Mouse (Mus musculus): ENCODE measurements around the gene Pcgf2.
A peak's percentile ranks its signal among the peaks of the same experiment; 100 is the strongest.
"Not testable (repeated sequence)": the region's sequence is repeated elsewhere in the genome, so short reads cannot be mapped to it uniquely, and the experiment has no call there.

Gene Pcgf2

GRCm38 (mm10) chr11:97717369-97718280, 17.3 kb upstream of the Pcgf2 start:
- no peak for DNase-seq (ENCODE audit: low read depth, low spot score)

GRCm38 (mm10) chr11:97716021-97716420, 15.7 kb upstream of the Pcgf2 start:
- no peak for DNase-seq (ENCODE audit: low read depth, low spot score)

GRCm38 (mm10) chr11:97714784-97715760, 14.8 kb upstream of the Pcgf2 start:
- peak; percentile 65 for DNase-seq (ENCODE audit: low read depth, low spot score)

- DNase-seq (ENCODE audit: low read depth, low spot score), result no peak
These were observed 14.1 kb upstream of the Pcgf2 start for GRCm38 (mm10) chr11:97714356-97714755.

- DNase-seq (ENCODE audit: low read depth, low spot score), result no peak
These were observed 13.6 kb upstream of the Pcgf2 start for GRCm38 (mm10) chr11:97713896-97714295.

GRCm38 (mm10) chr11:97712286-97712685, 12.0 kb upstream of the Pcgf2 start:
- no peak for DNase-seq (ENCODE audit: low read depth, low spot score)

- DNase-seq (ENCODE audit: low read depth, low spot score), result no peak
These were observed 11.1 kb upstream of the Pcgf2 start for GRCm38 (mm10) chr11:97711200-97711900.

- DNase-seq (ENCODE audit: low read depth, low spot score), result not testable (repeated sequence)
These were observed 9.8 kb upstream of the Pcgf2 start for GRCm38 (mm10) chr11:97710067-97710466.

GRCm38 (mm10) chr11:97703039-97703826, 2.9 kb upstream of the Pcgf2 start, which contains the start of gene Psmb3:
TSS of gene Psmb3 (plus strand) at chr11:97703399.
- peak; percentile 100 for DNase-seq (ENCODE audit: low read depth, low spot score)

GRCm38 (mm10) chr11:97702393-97702745, 2.1 kb upstream of the Pcgf2 start:
- DNase-seq (ENCODE audit: low read depth, low spot score), result peak; percentile 80

- DNase-seq (ENCODE audit: low read depth, low spot score), result no peak
These were observed 1.5 kb upstream of the Pcgf2 start for GRCm38 (mm10) chr11:97701581-97702392.

GRCm38 (mm10) chr11:97700746-97701580, 666 bp upstream of the Pcgf2 start:
- no peak for DNase-seq (ENCODE audit: low read depth, low spot score)

- DNase-seq (ENCODE audit: low read depth, low spot score), result peak; percentile 82
These were observed 683 bp downstream of the Pcgf2 start for GRCm38 (mm10) chr11:97699626-97700002.

GRCm38 (mm10) chr11:97698741-97699611, 1.3 kb downstream of the Pcgf2 start:
- DNase-seq (ENCODE audit: low read depth, low spot score), result no peak

- no peak for DNase-seq (ENCODE audit: low read depth, low spot score)
These were observed 2.3 kb downstream of the Pcgf2 start for GRCm38 (mm10) chr11:97697891-97698529.

GRCm38 (mm10) chr11:97697199-97697890, 3.0 kb downstream of the Pcgf2 start:
- DNase-seq (ENCODE audit: low read depth, low spot score), result no peak

GRCm38 (mm10) chr11:97696669-97697068, 3.6 kb downstream of the Pcgf2 start:
- no peak for DNase-seq (ENCODE audit: low read depth, low spot score)
